Mouse (Mus musculus): ENCODE measurements around the gene Strbp. TPM values are rescaled to one million over a fixed set of nuclear protein-coding genes. Genes with fewer than 3 reads are reported as not detected.

The Strbp gene
- total and polyA plus RNA-seq, 3 experiments, result 38.4 to 61.8 (median 48.5) TPM

- no peak overlapping the region for H3K27ac ChIP-seq (ENCODE audit: insufficient read depth, low read depth)
- in situ Hi-C loops (cut with MboI; ENCODE audit: low pct_ligation_motif_present, low pct_unique_long_range_greater_than_20kb, low sequenced_read_pairs) (no loop called here), dilution Hi-C loops (cut with MboI; ENCODE audit: extremely low pct_ligation_motif_present, extremely low pct_unique_long_range_greater_than_20kb, low sequenced_read_pairs) (no loop called here)
- DNase-seq (ENCODE audit: extremely low read depth), result no peak
- H3K27me3 ChIP-seq (replicated peaks), result no peaks in the 10 kb centered on the region
- H3K4me2 ChIP-seq (ENCODE audit: insufficient read depth, low read depth, poor library complexity, severe bottlenecking), result no peak overlapping the region
- H3K36me3 ChIP-seq (replicated peaks in 1 of 2; ENCODE audit: control insufficient read depth in 1 of 2, insufficient read depth in 1 of 2, low read length in 1 of 2), result peaks cover 41 to 74% of the 10 kb centered on the region in 2 experiments
- peaks cover 5 to 6% of the 10 kb centered on the region in 2 experiments for H3K4me1 ChIP-seq (ENCODE audit: control insufficient read depth in 1 of 2, insufficient read depth in 2 of 2)
- no peaks in the 10 kb centered on the region for H3K79me2 ChIP-seq (replicated peaks; ENCODE audit: control insufficient read depth, extremely low read depth, insufficient read depth, poor library complexity, severe bottlenecking)
- H3K9me3 ChIP-seq (replicated peaks; ENCODE audit: low read length), result no peaks in the 10 kb centered on the region
- H3K9ac ChIP-seq (ENCODE audit: insufficient read depth, low read depth), result no peak overlapping the region
- no peak overlapping the region for H3K4me3 ChIP-seq (replicated peaks in 1 of 3; ENCODE audit: low read depth in 2 of 3, low read length in 2 of 3, poor library complexity in 1 of 3)
- TF ChIP-seq NELFE (IDR thresholded peaks at IDR 0.05; ENCODE audit: low read depth, low read length) (no peak), CHD1 (IDR thresholded peaks at IDR 0.05; ENCODE audit: low read depth, low read length) (0 out of 2 replicates have a peak, but pooled peaks have one; percentile 56)
Measured at GRCm38 (mm10) chr2:37569888-37570287, 133.8 kb downstream of the Strbp start.

GRCm38 (mm10) chr2:37566035-37566434, 137.6 kb downstream of the Strbp start:
- H3K36me3 ChIP-seq (replicated peaks in 1 of 2; ENCODE audit: control insufficient read depth in 1 of 2, insufficient read depth in 1 of 2, low read length in 1 of 2), result peaks cover 57 to 84% of the 10 kb centered on the region in 2 experiments
- H3K79me2 ChIP-seq (replicated peaks; ENCODE audit: control insufficient read depth, extremely low read depth, insufficient read depth, poor library complexity, severe bottlenecking), result no peaks in the 10 kb centered on the region
- DNase-seq (ENCODE audit: extremely low read depth), result no peak
- H3K4me2 ChIP-seq (ENCODE audit: insufficient read depth, low read depth, poor library complexity, severe bottlenecking), result no peak overlapping the region
- peaks cover 6 to 8% of the 10 kb centered on the region in 2 experiments for H3K4me1 ChIP-seq (ENCODE audit: control insufficient read depth in 1 of 2, insufficient read depth in 2 of 2)
- in situ Hi-C loops (cut with MboI; ENCODE audit: low pct_ligation_motif_present, low pct_unique_long_range_greater_than_20kb, low sequenced_read_pairs), result no loop called here
- TF ChIP-seq EP300 (IDR thresholded peaks at IDR 0.05; ENCODE audit: low read length) (no peak), MYC (IDR thresholded peaks at IDR 0.05; ENCODE audit: low read depth, low read length) (no peak), ZKSCAN1 (IDR thresholded peaks at IDR 0.05; ENCODE audit: borderline replicate concordance, low read depth, low read length) (no peak), CTCF (conservative IDR thresholded peaks at IDR 0.05 in 1 of 2, IDR thresholded peaks at IDR 0.05 in 1 of 2; ENCODE audit: low read depth in 2 of 2, low read length in 2 of 2) (no peak), RAD21 (IDR thresholded peaks at IDR 0.05; ENCODE audit: low read depth, low read length) (no peak), CHD1 (IDR thresholded peaks at IDR 0.05; ENCODE audit: low read depth, low read length) (no peak), KAT2A (IDR thresholded peaks at IDR 0.05; ENCODE audit: insufficient replicate concordance, low read length) (no peak), JUN (IDR thresholded peaks at IDR 0.05; ENCODE audit: insufficient read depth, low read depth, low read length) (no peak), CHD2 (IDR thresholded peaks at IDR 0.05; ENCODE audit: low read length) (no peak), USF2 (conservative IDR thresholded peaks at IDR 0.05; ENCODE audit: low read depth, low read length) (no peak), ELF1 (IDR thresholded peaks at IDR 0.05; ENCODE audit: low read depth, low read length) (no peak)
- H3K9me3 ChIP-seq (replicated peaks; ENCODE audit: low read length), result no peaks in the 10 kb centered on the region
- no peak overlapping the region for H3K27ac ChIP-seq (ENCODE audit: insufficient read depth, low read depth)
- H3K4me3 ChIP-seq (replicated peaks in 1 of 3; ENCODE audit: low read depth in 2 of 3, low read length in 2 of 3, poor library complexity in 1 of 3), result no peak overlapping the region
- H3K9ac ChIP-seq (ENCODE audit: insufficient read depth, low read depth), result no peak overlapping the region
- dilution Hi-C loops (cut with MboI; ENCODE audit: extremely low pct_ligation_motif_present, extremely low pct_unique_long_range_greater_than_20kb, low sequenced_read_pairs), result no loop called here
- no peaks in the 10 kb centered on the region for H3K27me3 ChIP-seq (replicated peaks)

- in situ Hi-C loops (cut with MboI; ENCODE audit: low pct_ligation_motif_present, low pct_unique_long_range_greater_than_20kb, low sequenced_read_pairs) (no loop called here), dilution Hi-C loops (cut with MboI; ENCODE audit: extremely low pct_ligation_motif_present, extremely low pct_unique_long_range_greater_than_20kb, low sequenced_read_pairs) (no loop called here)
- H3K27me3 ChIP-seq (replicated peaks), result no peaks in the 10 kb centered on the region
- no peak overlapping the region for H3K9ac ChIP-seq (ENCODE audit: insufficient read depth, low read depth)
- no peak overlapping the region for H3K4me2 ChIP-seq (ENCODE audit: insufficient read depth, low read depth, poor library complexity, severe bottlenecking)
- H3K4me3 ChIP-seq (replicated peaks in 1 of 3; ENCODE audit: low read depth in 2 of 3, low read length in 2 of 3, poor library complexity in 1 of 3), result no peak overlapping the region
- no peak for TF ChIP-seq CTCF (conservative IDR thresholded peaks at IDR 0.05 in 1 of 2, IDR thresholded peaks at IDR 0.05 in 1 of 2; ENCODE audit: low read depth in 2 of 2, low read length in 2 of 2)
- TF ChIP-seq ZMIZ1 (IDR thresholded peaks at IDR 0.05; ENCODE audit: low read depth, low read length), result no peak
- TF ChIP-seq ETS1 (conservative IDR thresholded peaks at IDR 0.05; ENCODE audit: low read depth, low read length), result no peak
- TF ChIP-seq MXI1 (IDR thresholded peaks at IDR 0.05; ENCODE audit: low read depth, low read length), result no peak
- no peak for TF ChIP-seq MAZ (IDR thresholded peaks at IDR 0.05; ENCODE audit: low read depth, low read length)
- TF ChIP-seq RCOR1 (conservative IDR thresholded peaks at IDR 0.05; ENCODE audit: low read depth, low read length), result no peak
- no peak for TF ChIP-seq JUND (conservative IDR thresholded peaks at IDR 0.05; ENCODE audit: low read depth, low read length)
- TF ChIP-seq ELF1 (IDR thresholded peaks at IDR 0.05; ENCODE audit: low read depth, low read length), result no peak
- H3K4me1 ChIP-seq (ENCODE audit: control insufficient read depth in 1 of 2, insufficient read depth in 2 of 2), result peaks cover 6 to 8% of the 10 kb centered on the region in 2 experiments
- no peak overlapping the region for H3K27ac ChIP-seq (ENCODE audit: insufficient read depth, low read depth)
- no peaks in the 10 kb centered on the region for H3K9me3 ChIP-seq (replicated peaks; ENCODE audit: low read length)
- H3K79me2 ChIP-seq (replicated peaks; ENCODE audit: control insufficient read depth, extremely low read depth, insufficient read depth, poor library complexity, severe bottlenecking), result no peaks in the 10 kb centered on the region
- peaks cover 58 to 86% of the 10 kb centered on the region in 2 experiments for H3K36me3 ChIP-seq (replicated peaks in 1 of 2; ENCODE audit: control insufficient read depth in 1 of 2, insufficient read depth in 1 of 2, low read length in 1 of 2)
- no peak for DNase-seq (ENCODE audit: extremely low read depth)
Measured at GRCm38 (mm10) chr2:37565579-37565978, 138.1 kb downstream of the Strbp start.

All from CH12.LX (cell line).